Mouse (Mus musculus) neural tube, embryonic 11.5 days (tissue): ENCODE measurements at regions not wholly inside any gene's neighbourhood (a gene's known extent, or its start where the extent isn't known, plus 50 kb on each side); places are given as distances from the start of the nearest gene placed in this dataset.

ENCODE experiments used
- ATAC-seq: fragments of 200-750 bp; cut with Nextera tagmentation; 2 replicates; pipeline ENCODE4 v1.8.0; 2017; ENCODE audit warnings: moderate number of reproducible peaks, mild to moderate bottlenecking, moderate TSS enrichment, moderate library complexity; ENCODE audit not compliant: insufficient read depth, low FRiP score, low TSS enrichment
- DNase-seq: peaks from one replicate; pipeline ENCODE4 v3.0.0-alpha.2; 2015; ENCODE audit warnings: low spot score
- H3K27ac ChIP-seq: fragments of 300-500 bp; sonication (generic); 2 replicates; pipeline ENCODE4 v1.5.1; 2014; ENCODE audit warnings: low read depth, mild to moderate bottlenecking, low read length
- H3K27me3 ChIP-seq: fragments of 300-500 bp; sonication (generic); 2 replicates; pipeline ENCODE4 v1.6.1; 2014; ENCODE audit warnings: mild to moderate bottlenecking, low read length, mixed read lengths; ENCODE audit not compliant: control insufficient read depth, insufficient read depth
- H3K36me3 ChIP-seq: fragments of 300-500 bp; sonication (generic); 2 replicates; pipeline ENCODE4 v1.6.1; 2014; ENCODE audit warnings: mild to moderate bottlenecking, low read length, moderate library complexity, mixed read lengths; ENCODE audit not compliant: control insufficient read depth, insufficient read depth
- H3K4me1 ChIP-seq: fragments of 300-500 bp; sonication (generic); 2 replicates; pipeline ENCODE4 v1.6.1; 2014; ENCODE audit warnings: low read length, mixed read lengths; ENCODE audit not compliant: control insufficient read depth, insufficient read depth
- H3K4me2 ChIP-seq: fragments of 300-500 bp; sonication (generic); 2 replicates; pipeline ENCODE4 v1.6.1; 2014; ENCODE audit warnings: low read depth, mild to moderate bottlenecking, moderate library complexity
- H3K4me3 ChIP-seq: fragments of 300-500 bp; sonication (generic); 2 replicates; pipeline ENCODE4 v1.5.1; 2014; ENCODE audit warnings: low read depth, low read length
- H3K9ac ChIP-seq: fragments of 300-500 bp; sonication (generic); 2 replicates; pipeline ENCODE4 v1.6.1; 2014; ENCODE audit warnings: mild to moderate bottlenecking, low read length
- H3K9me3 ChIP-seq: fragments of 300-500 bp; sonication (generic); 2 replicates; pipeline ENCODE4 v1.6.1; 2016; ENCODE audit warnings: low read length; ENCODE audit not compliant: control insufficient read depth
- WGBS: fragments of 180-500 bp; shearing (Covaris S2); extraction: QIAGEN DNeasy Blood & Tissue Kit; methylation state at CpG from one replicate; pipeline ENCODE4 v1.1.7; 2014; 5-methylcytosine and 5-hydroxymethylcytosine counted together

GRCm38 (mm10) chr8:89106346-89106745, 62.4 kb upstream of the Sall1 start:
- no peaks in the 10 kb centered on the region for H3K36me3 ChIP-seq
- H3K4me3 ChIP-seq = no peak overlapping the region
- H3K4me2 ChIP-seq = no peak overlapping the region
- no peak for ATAC-seq
- H3K9me3 ChIP-seq = no peaks in the 10 kb centered on the region
- no peak overlapping the region for H3K9ac ChIP-seq
- no peak for DNase-seq
- no peak overlapping the region for H3K27ac ChIP-seq
- no peaks in the 10 kb centered on the region for H3K4me1 ChIP-seq
- no peaks in the 10 kb centered on the region for H3K27me3 ChIP-seq
- WGBS = 85% methylated on average over 4 of the region's 4 CpGs

- Histone ChIP-seq H3K9me3 (no peaks in the 10 kb centered on the region), H3K4me1 (no peaks in the 10 kb centered on the region), H3K4me3 (no peak overlapping the region), H3K36me3 (no peaks in the 10 kb centered on the region), H3K27ac (no peak overlapping the region), H3K9ac (no peak overlapping the region), H3K27me3 (no peaks in the 10 kb centered on the region), H3K4me2 (no peak overlapping the region)
- WGBS = 82% methylated on average over 4 of the region's 4 CpGs
- ATAC-seq = no peak
- DNase-seq = no peak
Observed at GRCm38 (mm10) chr8:89097396-89097795, 53.4 kb upstream of the Sall1 start.
